Mouse (Mus musculus) C2C12 (cell line): Measurements from ENCODE around the gene Zfp2. TPM values are rescaled to one million over a fixed set of nuclear protein-coding genes. Genes with fewer than 3 reads are reported as not detected.

ENCODE experiments used
- H3K27me3 ChIP-seq: one replicate; pipeline ENCODE4 v1.6.1; 2011; ENCODE audit not compliant: control insufficient read depth, insufficient read depth, insufficient read length
- H3K36me3 ChIP-seq: one replicate; pipeline ENCODE4 v1.6.1; 2011; ENCODE audit not compliant: control insufficient read depth, insufficient read depth
- H3K4me3 ChIP-seq: one replicate; pipeline ENCODE4 v1.5.1; 2011; ENCODE audit warnings: mild to moderate bottlenecking, control low read depth; ENCODE audit not compliant: poor library complexity, insufficient read depth, severe bottlenecking
- H3K79me2 ChIP-seq: one replicate; pipeline ENCODE4 v1.6.1; 2011; ENCODE audit not compliant: control insufficient read depth, insufficient read depth
- H3K79me3 ChIP-seq: one replicate; pipeline ENCODE4 v1.6.1; 2011; ENCODE audit warnings: low read depth, control low read depth
- H3ac ChIP-seq: one replicate; pipeline ENCODE3; 2011; ENCODE audit warnings: low read depth; ENCODE audit not compliant: control insufficient read depth, insufficient read length
- CEBPB ChIP-seq: IDR thresholded peaks from one replicate; pipeline ENCODE4 v1.6.1; 2011; ENCODE audit warnings: low read depth, mild to moderate bottlenecking, control low read depth, moderate library complexity
- CTCF ChIP-seq: IDR thresholded peaks from one replicate; pipeline ENCODE4 v1.5.1; 2011; ENCODE audit not compliant: control insufficient read depth, insufficient read depth, insufficient read length
- FOSL1 ChIP-seq: IDR thresholded peaks from one replicate; pipeline ENCODE4 v1.8.0; 2011; ENCODE audit warnings: mild to moderate bottlenecking, low read length; ENCODE audit not compliant: poor library complexity, insufficient read depth, severe bottlenecking
- MAX ChIP-seq: IDR thresholded peaks from one replicate; pipeline ENCODE4 v1.6.1; 2011; ENCODE audit warnings: mild to moderate bottlenecking, control low read depth
- MYOD1 ChIP-seq: IDR thresholded peaks from one replicate; pipeline ENCODE4 v1.6.1; 2011; ENCODE audit warnings: low read depth; ENCODE audit not compliant: control insufficient read depth, insufficient read length
- MYOG ChIP-seq: IDR thresholded peaks from one replicate; pipeline ENCODE4 v1.6.1; 2011; ENCODE audit not compliant: control insufficient read depth, insufficient read length; ENCODE audit errors: extremely low read depth
- USF1 ChIP-seq: IDR thresholded peaks from one replicate; pipeline ENCODE4 v1.6.1; 2011; ENCODE audit warnings: low read depth, mild to moderate bottlenecking, control low read depth, moderate library complexity
- long read RNA-seq, 2 experiments: library from polyadenylated mRNA; unstranded; transcript quantifications; one replicate each; pipeline ENCODE4 v2.0.0; 2019 to 2020
- polyA plus RNA-seq: library from polyadenylated mRNA; unstranded; fragments of >200 nt; fragmentation: generic; extraction: Trizol; gene quantifications from one replicate; pipeline ENCODE4 v1.2.1, GENCODE M21; 2012; ENCODE audit warnings: missing spikeins

Zfp2 gene
- polyA plus RNA-seq = 0.69 TPM
- long read RNA-seq, experiment 1, partial matches to known transcripts = 1 of 6 reads
- long read RNA-seq, experiment 1, other reads (novel, unspliced or antisense) = 4 of 6 reads
- long read RNA-seq, experiment 2, partial matches to known transcripts = 0 of 19 reads
- long read RNA-seq, experiment 2, other reads (novel, unspliced or antisense) = 18 of 19 reads

- Histone ChIP-seq H3ac (peak within 1 kb of the TSS; percentile 79), H3K27me3 (no peaks in the 10 kb centered on the region), H3K36me3 (no peaks in the 10 kb centered on the region), H3K79me3 (no peaks in the 10 kb centered on the region), H3K4me3 (peak within 1 kb of the TSS; percentile 40), H3K79me2 (no peaks in the 10 kb centered on the region)
- TF ChIP-seq MAX = no peak
- no peak for TF ChIP-seq MYOG
- no peak for TF ChIP-seq MYOD1
- TF ChIP-seq CTCF = no peak
- no peak for TF ChIP-seq FOSL1
- TF ChIP-seq USF1 = no peak
- no peak for TF ChIP-seq CEBPB
These were observed at the start of gene Zfp2 for GRCm38 (mm10) chr11:50915671-50916320. TSS of gene Zfp2 (minus strand) at chr11:50916165.

GRCm38 (mm10) chr11:50964886-50965285, 48.9 kb upstream of the Zfp2 start:
- no peak for TF ChIP-seq CEBPB
- TF ChIP-seq MYOG = no peak
- TF ChIP-seq USF1 = no peak
- no peak for TF ChIP-seq MYOD1
- TF ChIP-seq MAX = no peak
- TF ChIP-seq FOSL1 = no peak
- no peak for TF ChIP-seq CTCF
- H3K27me3 ChIP-seq = peaks cover 14% of the 10 kb centered on the region
- no peaks in the 10 kb centered on the region for H3K36me3 ChIP-seq
- H3K79me2 ChIP-seq = no peaks in the 10 kb centered on the region
- no peak overlapping the region for H3K4me3 ChIP-seq
- H3ac ChIP-seq = no peak overlapping the region
- H3K79me3 ChIP-seq = no peaks in the 10 kb centered on the region

GRCm38 (mm10) chr11:50953665-50954064, 37.7 kb upstream of the Zfp2 start, which contains the start of gene Prop1:
TSS of gene Prop1 (minus strand) at chr11:50953765.
- no peaks in the 10 kb centered on the region for H3K79me2 ChIP-seq
- H3K4me3 ChIP-seq = no peak within 1 kb of the TSS
- TF ChIP-seq FOSL1 = no peak
- TF ChIP-seq MYOD1 = no peak
- no peak for TF ChIP-seq CTCF
- TF ChIP-seq CEBPB = no peak
- TF ChIP-seq USF1 = no peak
- TF ChIP-seq MYOG = no peak
- no peaks in the 10 kb centered on the region for H3K36me3 ChIP-seq
- H3K27me3 ChIP-seq = peaks cover 11% of the 10 kb centered on the region
- no peaks in the 10 kb centered on the region for H3K79me3 ChIP-seq
- no peak within 1 kb of the TSS for H3ac ChIP-seq

GRCm38 (mm10) chr11:50952290-50952689, 36.3 kb upstream of the Zfp2 start:
- H3K36me3 ChIP-seq = no peaks in the 10 kb centered on the region
- H3K27me3 ChIP-seq = peaks cover 11% of the 10 kb centered on the region

GRCm38 (mm10) chr11:50943506-50943905, 27.5 kb upstream of the Zfp2 start, which contains the start of gene 4933414I15Rik:
TSS of gene 4933414I15Rik (minus strand) at chr11:50943765.
- TF ChIP-seq USF1 (no peak), FOSL1 (no peak), MYOG (no peak), CTCF (no peak), MAX (no peak)
- no peak within 1 kb of the TSS for H3ac ChIP-seq

More at GRCm38 (mm10) chr11:50952290-50952689, 36.3 kb upstream of the Zfp2 start:
- no peak overlapping the region for H3ac ChIP-seq
- no peak overlapping the region for H3K4me3 ChIP-seq
- TF ChIP-seq CEBPB = no peak
- no peak for TF ChIP-seq FOSL1
- TF ChIP-seq MYOG = no peak
- no peaks in the 10 kb centered on the region for H3K79me3 ChIP-seq
- no peaks in the 10 kb centered on the region for H3K79me2 ChIP-seq

GRCm38 (mm10) chr11:50942386-50942785, 26.4 kb upstream of the Zfp2 start:
- Histone ChIP-seq H3K4me3 (no peak overlapping the region), H3K36me3 (no peaks in the 10 kb centered on the region), H3K27me3 (peaks cover 38% of the 10 kb centered on the region), H3K79me3 (no peaks in the 10 kb centered on the region), H3ac (no peak overlapping the region), H3K79me2 (no peaks in the 10 kb centered on the region)
- TF ChIP-seq FOSL1 (no peak), MYOD1 (no peak), CEBPB (no peak), USF1 (no peak), CTCF (no peak), MYOG (no peak), MAX (no peak)

More at GRCm38 (mm10) chr11:50943506-50943905, 27.5 kb upstream of the Zfp2 start, which contains the start of gene 4933414I15Rik:
- Histone ChIP-seq H3K4me3 (no peak within 1 kb of the TSS), H3K36me3 (no peaks in the 10 kb centered on the region), H3K79me2 (no peaks in the 10 kb centered on the region), H3K79me3 (no peaks in the 10 kb centered on the region), H3K27me3 (peaks cover 32% of the 10 kb centered on the region)
